Mouse (Mus musculus) splenic B cell, adult 2 months (primary cell): Measurements from ENCODE around the gene Col26a1.

ENCODE experiments used
- DNase-seq: peaks from one replicate; pipeline ENCODE4 v3.0.0-alpha.2; 2011; ENCODE audit warnings: low read depth, low spot score
- H3K27me3 ChIP-seq: 2 replicates; pipeline ENCODE4 v1.6.1; 2012; ENCODE audit warnings: mild to moderate bottlenecking, low read length, moderate library complexity, mixed read lengths; ENCODE audit not compliant: control insufficient read depth, poor library complexity, insufficient read depth, severe bottlenecking
- H3K36me3 ChIP-seq: 2 replicates; pipeline ENCODE4 v1.6.1; 2012; ENCODE audit warnings: mild to moderate bottlenecking, low read length, moderate library complexity, mixed read lengths; ENCODE audit not compliant: control insufficient read depth, poor library complexity, insufficient read depth, severe bottlenecking

Col26a1 gene

GRCm38 (mm10) chr5:136861191-136861940 lies 21.6 kb downstream of the Col26a1 start:
- no peaks in the 10 kb centered on the region for H3K36me3 ChIP-seq
- no peak for DNase-seq
- H3K27me3 ChIP-seq = no peaks in the 10 kb centered on the region

- no peak for DNase-seq
- Histone ChIP-seq H3K36me3 (no peaks in the 10 kb centered on the region), H3K27me3 (no peaks in the 10 kb centered on the region)
These were observed 32.3 kb downstream of the Col26a1 start for GRCm38 (mm10) chr5:136850716-136851115.

- Histone ChIP-seq H3K36me3 (no peaks in the 10 kb centered on the region), H3K27me3 (no peaks in the 10 kb centered on the region)
- DNase-seq = no peak
These were observed 36.4 kb downstream of the Col26a1 start for GRCm38 (mm10) chr5:136846385-136847264.

- H3K36me3 ChIP-seq = no peaks in the 10 kb centered on the region
These were observed 39.1 kb downstream of the Col26a1 start for GRCm38 (mm10) chr5:136843930-136844329.

GRCm38 (mm10) chr5:136840036-136840435 lies 43.0 kb downstream of the Col26a1 start:
- H3K36me3 ChIP-seq = no peaks in the 10 kb centered on the region
- no peaks in the 10 kb centered on the region for H3K27me3 ChIP-seq
- DNase-seq = peak; percentile 75

More at GRCm38 (mm10) chr5:136843930-136844329, 39.1 kb downstream of the Col26a1 start:
- no peaks in the 10 kb centered on the region for H3K27me3 ChIP-seq
- DNase-seq = no peak

GRCm38 (mm10) chr5:136833053-136833452 lies 50.0 kb downstream of the Col26a1 start:
- DNase-seq = no peak
- no peaks in the 10 kb centered on the region for H3K36me3 ChIP-seq
- no peaks in the 10 kb centered on the region for H3K27me3 ChIP-seq

GRCm38 (mm10) chr5:136830156-136830555 lies 52.9 kb downstream of the Col26a1 start:
- DNase-seq = no peak
- Histone ChIP-seq H3K27me3 (no peaks in the 10 kb centered on the region), H3K36me3 (no peaks in the 10 kb centered on the region)

- H3K27me3 ChIP-seq = no peaks in the 10 kb centered on the region
- no peaks in the 10 kb centered on the region for H3K36me3 ChIP-seq
- DNase-seq = no peak
These were observed 61.0 kb downstream of the Col26a1 start for GRCm38 (mm10) chr5:136821971-136822370.

- H3K27me3 ChIP-seq = no peaks in the 10 kb centered on the region
- DNase-seq = no peak
These were observed 62.1 kb downstream of the Col26a1 start for GRCm38 (mm10) chr5:136820911-136821310.

GRCm38 (mm10) chr5:136819686-136820085 lies 63.3 kb downstream of the Col26a1 start:
- H3K27me3 ChIP-seq = no peaks in the 10 kb centered on the region
- H3K36me3 ChIP-seq = no peaks in the 10 kb centered on the region
- DNase-seq = no peak

More at GRCm38 (mm10) chr5:136820911-136821310, 62.1 kb downstream of the Col26a1 start:
- H3K36me3 ChIP-seq = no peaks in the 10 kb centered on the region

GRCm38 (mm10) chr5:136810539-136811374 lies 72.3 kb downstream of the Col26a1 start:
- no peaks in the 10 kb centered on the region for H3K36me3 ChIP-seq
- H3K27me3 ChIP-seq = no peaks in the 10 kb centered on the region
- DNase-seq = no peak

- DNase-seq = no peak
- H3K36me3 ChIP-seq = no peaks in the 10 kb centered on the region
- H3K27me3 ChIP-seq = no peaks in the 10 kb centered on the region
These were observed 76.5 kb downstream of the Col26a1 start for GRCm38 (mm10) chr5:136806379-136807056.

- no peak for DNase-seq
- no peaks in the 10 kb centered on the region for H3K36me3 ChIP-seq
- no peaks in the 10 kb centered on the region for H3K27me3 ChIP-seq
These were observed 78.0 kb downstream of the Col26a1 start for GRCm38 (mm10) chr5:136805019-136805418.

- H3K36me3 ChIP-seq = no peaks in the 10 kb centered on the region
- H3K27me3 ChIP-seq = no peaks in the 10 kb centered on the region
- DNase-seq = no peak
These were observed 78.8 kb downstream of the Col26a1 start for GRCm38 (mm10) chr5:136804246-136804645.
